Mouse (Mus musculus) hematopoietic stem cell, adult 5-6 weeks (primary cell): ENCODE data around the gene Drg1. TPM values are rescaled to one million over a fixed set of nuclear protein-coding genes. Genes with fewer than 3 reads are reported as not detected.

Experiments
- total RNA-seq: library from RNA; stranded (forward); fragments of 172-1452, 232-1000 nt; gene quantifications from 2 replicates; pipeline ENCODE4 v1.2.3, GENCODE M21; 2017

Gene Drg1
- total RNA-seq, 1 experiment from 2014 or later, result 143 TPM

Other genes with a start within 250 kb of the Drg1 start
- 26.0 and 40.1 TPM in 2 replicates for gene Sfi1, start 73.0 kb downstream of the Drg1 start, total RNA-seq
- gene Eif4enif1, start 64.0 kb downstream of the Drg1 start, total RNA-seq, result 43.4 and 54.7 TPM in 2 replicates
- gene Patz1, start 22.5 kb upstream of the Drg1 start, total RNA-seq, result 81.0 and 84.7 TPM in 2 replicates
- gene Pik3ip1, start 64.0 kb upstream of the Drg1 start, total RNA-seq, result 89.8 and 116 TPM in 2 replicates
- gene Limk2, start 142.8 kb upstream of the Drg1 start, total RNA-seq, result 18.0 and 23.7 TPM in 2 replicates
- 10.9 and 15.6 TPM in 2 replicates for gene Rnf185, start 185.9 kb upstream of the Drg1 start, total RNA-seq
- gene Pla2g3, start 221.9 kb upstream of the Drg1 start, total RNA-seq, result not detected in 2 replicates
- gene Inpp5j, start 238.4 kb upstream of the Drg1 start, total RNA-seq, result 0.19 TPM in 1 of 2 replicates, not detected in the other
- gene Selenom, start 248.3 kb upstream of the Drg1 start, total RNA-seq, result 4.8 and 7.6 TPM in 2 replicates